Mouse (Mus musculus): Measurements from ENCODE around the gene Pxmp2. TPM values are rescaled to one million over a fixed set of nuclear protein-coding genes. Genes with fewer than 3 reads are reported as not detected.

Gene Pxmp2
- polyA plus RNA-seq, 1 experiment: 4.0 TPM

GRCm38 (mm10) chr5:110281984-110282383, 4.0 kb downstream of the Pxmp2 start:
- TF ChIP-seq MYOG (IDR thresholded peaks at IDR 0.05; ENCODE audit: control insufficient read depth in 1 of 3, insufficient read depth in 1 of 3, insufficient read length in 2 of 3, low read depth in 2 of 3) (no peak), MYOD1 (IDR thresholded peaks at IDR 0.05; ENCODE audit: control insufficient read depth in 1 of 3, insufficient read length in 2 of 3, low read depth in 2 of 3) (no peak), E2F4 (IDR thresholded peaks at IDR 0.05; ENCODE audit: insufficient read depth) (no peak), TCF12 (IDR thresholded peaks at IDR 0.05; ENCODE audit: insufficient read depth, poor library complexity, severe bottlenecking) (no peak), TCF3 (IDR thresholded peaks at IDR 0.05; ENCODE audit: insufficient read length, low read depth) (no peak), CEBPB (IDR thresholded peaks at IDR 0.05; ENCODE audit: insufficient read depth, poor library complexity, severe bottlenecking) (no peak), SRF (IDR thresholded peaks at IDR 0.05; ENCODE audit: control insufficient read depth, insufficient read length, low read depth) (no peak), POLR2A (IDR thresholded peaks at IDR 0.05; ENCODE audit: insufficient read length, low read depth) (no peak), REST (IDR thresholded peaks at IDR 0.05; ENCODE audit: insufficient read depth, insufficient read length) (no peak), MAX (IDR thresholded peaks at IDR 0.05; ENCODE audit: low read depth) (no peak), POLR2AphosphoS2 (IDR thresholded peaks at IDR 0.05; ENCODE audit: insufficient read length, low read depth) (no peak), USF1 (IDR thresholded peaks at IDR 0.05; ENCODE audit: low read depth) (no peak)
- no peaks in the 10 kb centered on the region for H3K27me3 ChIP-seq (ENCODE audit: control insufficient read depth, insufficient read depth, insufficient read length)
- H3ac ChIP-seq (ENCODE audit: control insufficient read depth, insufficient read length): no peak overlapping the region
- no peak overlapping the region for H3K4me2 ChIP-seq (ENCODE audit: low read depth)
- no peak overlapping the region for H3K4me3 ChIP-seq
- no peaks in the 10 kb centered on the region for H3K36me3 ChIP-seq (ENCODE audit: control insufficient read depth, insufficient read depth)
- no peaks in the 10 kb centered on the region for H3K79me2 ChIP-seq (ENCODE audit: control insufficient read depth, insufficient read depth)

GRCm38 (mm10) chr5:110276910-110277309, 9.1 kb downstream of the Pxmp2 start:
- Histone ChIP-seq H3ac (ENCODE audit: control insufficient read depth, insufficient read length) (no peak overlapping the region), H3K79me2 (ENCODE audit: control insufficient read depth, insufficient read depth) (no peaks in the 10 kb centered on the region), H3K27me3 (ENCODE audit: control insufficient read depth, insufficient read depth, insufficient read length) (no peaks in the 10 kb centered on the region), H3K36me3 (ENCODE audit: control insufficient read depth, insufficient read depth) (no peaks in the 10 kb centered on the region), H3K4me3 (no peak overlapping the region), H3K4me2 (ENCODE audit: low read depth) (no peak overlapping the region)
- TF ChIP-seq MYOD1 (IDR thresholded peaks at IDR 0.05; ENCODE audit: control insufficient read depth in 1 of 3, insufficient read length in 2 of 3, low read depth in 2 of 3): no peak
- no peak for TF ChIP-seq POLR2AphosphoS2 (IDR thresholded peaks at IDR 0.05; ENCODE audit: insufficient read length, low read depth)
- TF ChIP-seq E2F4 (IDR thresholded peaks at IDR 0.05; ENCODE audit: insufficient read depth): no peak
- no peak for TF ChIP-seq REST (IDR thresholded peaks at IDR 0.05; ENCODE audit: insufficient read depth, insufficient read length)
- TF ChIP-seq MAX (IDR thresholded peaks at IDR 0.05; ENCODE audit: low read depth): no peak
- TF ChIP-seq TCF3 (IDR thresholded peaks at IDR 0.05; ENCODE audit: insufficient read length, low read depth): no peak
- TF ChIP-seq CEBPB (IDR thresholded peaks at IDR 0.05; ENCODE audit: insufficient read depth, poor library complexity, severe bottlenecking): no peak
- no peak for TF ChIP-seq USF1 (IDR thresholded peaks at IDR 0.05; ENCODE audit: low read depth)
- TF ChIP-seq TCF12 (IDR thresholded peaks at IDR 0.05; ENCODE audit: insufficient read depth, poor library complexity, severe bottlenecking): no peak
- no peak for TF ChIP-seq MYOG (IDR thresholded peaks at IDR 0.05; ENCODE audit: control insufficient read depth in 1 of 3, insufficient read depth in 1 of 3, insufficient read length in 2 of 3, low read depth in 2 of 3)
- no peak for TF ChIP-seq SRF (IDR thresholded peaks at IDR 0.05; ENCODE audit: control insufficient read depth, insufficient read length, low read depth)
- no peak for TF ChIP-seq POLR2A (IDR thresholded peaks at IDR 0.05; ENCODE audit: insufficient read length, low read depth)

GRCm38 (mm10) chr5:110276391-110276790, 9.6 kb downstream of the Pxmp2 start:
- no peaks in the 10 kb centered on the region for H3K79me2 ChIP-seq (ENCODE audit: control insufficient read depth, insufficient read depth)
- H3K4me3 ChIP-seq: no peak overlapping the region
- H3ac ChIP-seq (ENCODE audit: control insufficient read depth, insufficient read length): no peak overlapping the region
- no peaks in the 10 kb centered on the region for H3K36me3 ChIP-seq (ENCODE audit: control insufficient read depth, insufficient read depth)
- TF ChIP-seq POLR2AphosphoS2 (IDR thresholded peaks at IDR 0.05; ENCODE audit: insufficient read length, low read depth) (no peak), USF1 (IDR thresholded peaks at IDR 0.05; ENCODE audit: low read depth) (no peak), MYOD1 (IDR thresholded peaks at IDR 0.05; ENCODE audit: control insufficient read depth in 1 of 3, insufficient read length in 2 of 3, low read depth in 2 of 3) (no peak), REST (IDR thresholded peaks at IDR 0.05; ENCODE audit: insufficient read depth, insufficient read length) (no peak), MAX (IDR thresholded peaks at IDR 0.05; ENCODE audit: low read depth) (no peak), TCF12 (IDR thresholded peaks at IDR 0.05; ENCODE audit: insufficient read depth, poor library complexity, severe bottlenecking) (no peak), E2F4 (IDR thresholded peaks at IDR 0.05; ENCODE audit: insufficient read depth) (no peak)
- H3K27me3 ChIP-seq (ENCODE audit: control insufficient read depth, insufficient read depth, insufficient read length): no peaks in the 10 kb centered on the region
- no peak overlapping the region for H3K4me2 ChIP-seq (ENCODE audit: low read depth)

- Histone ChIP-seq H3K79me2 (ENCODE audit: control insufficient read depth, insufficient read depth) (no peaks in the 10 kb centered on the region), H3K4me2 (ENCODE audit: low read depth) (no peak overlapping the region), H3K36me3 (ENCODE audit: control insufficient read depth, insufficient read depth) (no peaks in the 10 kb centered on the region), H3K4me3 (no peak overlapping the region), H3K27me3 (ENCODE audit: control insufficient read depth, insufficient read depth, insufficient read length) (no peaks in the 10 kb centered on the region), H3ac (ENCODE audit: control insufficient read depth, insufficient read length) (no peak overlapping the region)
- TF ChIP-seq TCF3 (IDR thresholded peaks at IDR 0.05; ENCODE audit: insufficient read length, low read depth) (no peak), POLR2AphosphoS2 (IDR thresholded peaks at IDR 0.05; ENCODE audit: insufficient read length, low read depth) (no peak), USF1 (IDR thresholded peaks at IDR 0.05; ENCODE audit: low read depth) (no peak), MYOD1 (IDR thresholded peaks at IDR 0.05; ENCODE audit: control insufficient read depth in 1 of 3, insufficient read length in 2 of 3, low read depth in 2 of 3) (no peak), MYOG (IDR thresholded peaks at IDR 0.05; ENCODE audit: control insufficient read depth in 1 of 3, insufficient read depth in 1 of 3, insufficient read length in 2 of 3, low read depth in 2 of 3) (no peak), REST (IDR thresholded peaks at IDR 0.05; ENCODE audit: insufficient read depth, insufficient read length) (no peak), POLR2A (IDR thresholded peaks at IDR 0.05; ENCODE audit: insufficient read length, low read depth) (no peak)
Measured at GRCm38 (mm10) chr5:110274846-110275245, 11.1 kb downstream of the Pxmp2 start.

- Histone ChIP-seq H3K27me3 (ENCODE audit: control insufficient read depth, insufficient read depth, insufficient read length) (no peaks in the 10 kb centered on the region), H3ac (ENCODE audit: control insufficient read depth, insufficient read length) (no peak overlapping the region), H3K4me3 (no peak overlapping the region), H3K36me3 (ENCODE audit: control insufficient read depth, insufficient read depth) (no peaks in the 10 kb centered on the region), H3K4me2 (ENCODE audit: low read depth) (no peak overlapping the region), H3K79me2 (ENCODE audit: control insufficient read depth, insufficient read depth) (peaks cover 5% of the 10 kb centered on the region)
- no peak for TF ChIP-seq E2F4 (IDR thresholded peaks at IDR 0.05; ENCODE audit: insufficient read depth)
- no peak for TF ChIP-seq REST (IDR thresholded peaks at IDR 0.05; ENCODE audit: insufficient read depth, insufficient read length)
- TF ChIP-seq CEBPB (IDR thresholded peaks at IDR 0.05; ENCODE audit: insufficient read depth, poor library complexity, severe bottlenecking): no peak
- no peak for TF ChIP-seq MAX (IDR thresholded peaks at IDR 0.05; ENCODE audit: low read depth)
- no peak for TF ChIP-seq POLR2AphosphoS2 (IDR thresholded peaks at IDR 0.05; ENCODE audit: insufficient read length, low read depth)
- no peak for TF ChIP-seq MYOG (IDR thresholded peaks at IDR 0.05; ENCODE audit: control insufficient read depth in 1 of 3, insufficient read depth in 1 of 3, insufficient read length in 2 of 3, low read depth in 2 of 3)
- TF ChIP-seq MYOD1 (IDR thresholded peaks at IDR 0.05; ENCODE audit: control insufficient read depth in 1 of 3, insufficient read length in 2 of 3, low read depth in 2 of 3): no peak
- TF ChIP-seq POLR2A (IDR thresholded peaks at IDR 0.05; ENCODE audit: insufficient read length, low read depth): no peak
- no peak for TF ChIP-seq USF1 (IDR thresholded peaks at IDR 0.05; ENCODE audit: low read depth)
- no peak for TF ChIP-seq SRF (IDR thresholded peaks at IDR 0.05; ENCODE audit: control insufficient read depth, insufficient read length, low read depth)
- TF ChIP-seq TCF12 (IDR thresholded peaks at IDR 0.05; ENCODE audit: insufficient read depth, poor library complexity, severe bottlenecking): no peak
- TF ChIP-seq TCF3 (IDR thresholded peaks at IDR 0.05; ENCODE audit: insufficient read length, low read depth): no peak
Measured at GRCm38 (mm10) chr5:110274147-110274546, 11.8 kb downstream of the Pxmp2 start.
